In genomic region chr8:118343267-118343666, GRCm38 (mm10) we compare ENCODE assay signal across 13 mouse cellular contexts. TPM values are rescaled to one million over a fixed set of nuclear protein-coding genes. Genes with fewer than 3 reads are reported as not detected.
A peak's percentile ranks its signal among the peaks of the same experiment; 100 is the strongest.
DNase-seq lines count a peak whose midpoint lies in the region; ATAC-seq and TF ChIP-seq lines count a peak whose summit lies in the region.
"Had no signal": no experiment of that assay in that cellular context is flagged by ENCODE, and none has a peak within 500 bp of the region (broad histone marks: within the 10 kb centered on the region; RNA-seq: fewer than 3 reads in every experiment).

No protein-coding gene starts in this region.

- H3K4me3 ChIP-seq in forebrain, embryonic 14.5 days (ENCODE audit: low read depth, low read length) = no peak overlapping the region
- no peak overlapping the region for H3K4me3 ChIP-seq in forebrain, embryonic 15.5 days
- no peak overlapping the region for H3K4me3 ChIP-seq in lung, embryonic 14.5 days (ENCODE audit: low read depth, low read length)
- H3K4me3 ChIP-seq in lung, adult 2 months (replicated peaks; ENCODE audit: extremely low read depth, low read depth, low read length) = no peak overlapping the region
- H3K4me3 ChIP-seq: embryonic facial prominence, embryonic 15.5 days had no signal

- no peak for TF ChIP-seq CTCF in lung, embryonic 14.5 days (IDR thresholded peaks at IDR 0.05; ENCODE audit: low read depth)
- TF ChIP-seq CTCF in lung, adult 2 months (IDR thresholded peaks at IDR 0.05; ENCODE audit: insufficient read depth, low read length) = no peak

- H3K27ac ChIP-seq in forebrain, embryonic 14.5 days (ENCODE audit: low read depth, low read length) = no peak overlapping the region
- H3K27ac ChIP-seq in forebrain, embryonic 15.5 days (replicated peaks) = no peak overlapping the region
- no peak overlapping the region for H3K27ac ChIP-seq in lung, embryonic 14.5 days (ENCODE audit: low read depth)
- H3K27ac ChIP-seq: embryonic facial prominence, embryonic 15.5 days had no signal

- ATAC-seq in forebrain, embryonic 14.5 days = no peak
- no peak for ATAC-seq in forebrain, embryonic 15.5 days (replicated peaks)
- no peak for ATAC-seq in lung, embryonic 14.5 days (ENCODE audit: insufficient read depth)
- no peak for ATAC-seq in inflammation-experienced regulatory T-cells, adult 6 months
- ATAC-seq: intestine, postnatal 0 days had no signal

- H3K9ac ChIP-seq in forebrain, embryonic 14.5 days (ENCODE audit: low read length) = no peak overlapping the region
- no peak overlapping the region for H3K9ac ChIP-seq in forebrain, embryonic 15.5 days (replicated peaks)
- no peak overlapping the region for H3K9ac ChIP-seq in lung, embryonic 14.5 days
- H3K9ac ChIP-seq: embryonic facial prominence, embryonic 15.5 days had no signal

- H3K4me2 ChIP-seq in forebrain, embryonic 14.5 days (ENCODE audit: low read length) = no peak overlapping the region
- H3K4me2 ChIP-seq in forebrain, embryonic 15.5 days (replicated peaks) = no peak overlapping the region
- no peak overlapping the region for H3K4me2 ChIP-seq in lung, embryonic 14.5 days
- H3K4me2 ChIP-seq: embryonic facial prominence, embryonic 15.5 days had no signal

- H3K4me1 ChIP-seq in forebrain, embryonic 14.5 days (ENCODE audit: control insufficient read depth, insufficient read depth, low read length) = peaks cover 7% of the 10 kb centered on the region; the same call in 1 of the 2 replicates
- peaks cover 24% of the 10 kb centered on the region for H3K4me1 ChIP-seq in forebrain, embryonic 15.5 days
- H3K4me1 ChIP-seq in lung, embryonic 14.5 days (ENCODE audit: insufficient read depth) = no peaks in the 10 kb centered on the region
- no peaks in the 10 kb centered on the region for H3K4me1 ChIP-seq in lung, adult 2 months (ENCODE audit: control insufficient read depth, insufficient read depth, low read length)
- H3K4me1 ChIP-seq: embryonic facial prominence, embryonic 15.5 days had no signal

- WGBS in forebrain, embryonic 14.5 days = 35% methylated on average over 4 of the region's 4 CpGs
- WGBS in forebrain, embryonic 15.5 days = 23% methylated on average over 4 of the region's 4 CpGs
- WGBS in lung, embryonic 14.5 days = 52% methylated on average over 4 of the region's 4 CpGs
- WGBS in lung, adult 2 months = 43% methylated on average over 4 of the region's 4 CpGs

- no peaks in the 10 kb centered on the region for H3K36me3 ChIP-seq in forebrain, embryonic 14.5 days (ENCODE audit: control insufficient read depth, insufficient read depth, low read length)
- no peaks in the 10 kb centered on the region for H3K36me3 ChIP-seq in forebrain, embryonic 15.5 days
- no peaks in the 10 kb centered on the region for H3K36me3 ChIP-seq in lung, embryonic 14.5 days (ENCODE audit: insufficient read depth)
- H3K36me3 ChIP-seq: embryonic facial prominence, embryonic 15.5 days had no signal

- H3K27me3 ChIP-seq in forebrain, embryonic 14.5 days (replicated peaks; ENCODE audit: control insufficient read depth, insufficient read depth, low read length) = no peaks in the 10 kb centered on the region
- no peaks in the 10 kb centered on the region for H3K27me3 ChIP-seq in forebrain, embryonic 15.5 days
- H3K27me3 ChIP-seq in lung, embryonic 14.5 days (ENCODE audit: insufficient read depth, low read length) = no peaks in the 10 kb centered on the region
- H3K27me3 ChIP-seq: embryonic facial prominence, embryonic 15.5 days had no signal

- DNase-seq in forebrain, embryonic 14.5 days (ENCODE audit: low spot score) = peak; percentile 74
- DNase-seq in lung, embryonic 14.5 days = peak; percentile 56
- no peak for DNase-seq in lung, adult 2 months
- DNase-seq in NIH3T3 (ENCODE audit: low read depth) = peak; percentile 19
- DNase-seq in layer of hippocampus, postnatal 10 days (ENCODE audit: low spot score in 2 of 2) = peak; percentile 34 to 55
- no peak for DNase-seq in thymus, postnatal 25 days
- DNase-seq: kidney, postnatal 10 days; lung, postnatal 10 days; thymus, postnatal 36 days had no signal

- TF ChIP-seq POLR2A in lung, adult 2 months (IDR thresholded peaks at IDR 0.05; ENCODE audit: borderline replicate concordance, extremely low read depth, low read depth, low read length) = no peak

- H3K9me3 ChIP-seq in forebrain, embryonic 14.5 days (replicated peaks; ENCODE audit: control insufficient read depth, low read length) = no peaks in the 10 kb centered on the region
- no peaks in the 10 kb centered on the region for H3K9me3 ChIP-seq in forebrain, embryonic 15.5 days
- H3K9me3 ChIP-seq in lung, embryonic 14.5 days (ENCODE audit: low read depth, low read length) = no peaks in the 10 kb centered on the region
- H3K9me3 ChIP-seq: embryonic facial prominence, embryonic 15.5 days had no signal

RNA-seq across cellular contexts. Expression of gene Cdh13, which starts 59.7 kb away (rescaled TPM):
- polyA plus RNA-seq in forebrain, embryonic 14.5 days (2014; fragmentation: Nextera tagmentation; extraction: Ambion mirVana) = 101 and 123 TPM in 2 replicates
- 99.3 and 102 TPM in 2 replicates for polyA plus RNA-seq in forebrain, embryonic 15.5 days (2015; fragmentation: Nextera tagmentation; extraction: Ambion mirVana)
- 1.2 and 3.1 TPM in 2 replicates for polyA plus RNA-seq in lung, embryonic 14.5 days (2014; fragmentation: Nextera tagmentation; extraction: Ambion mirVana)
- polyA plus RNA-seq in lung, adult 2 months (2012; rRNA removed) = 30.2 and 44.3 TPM in 2 replicates
- total RNA-seq in layer of hippocampus, postnatal 10 days (2021) = 10 to 100 TPM; 74.9 to 76.6 TPM
- polyA plus RNA-seq in inflammation-experienced regulatory T-cells, adult 6 months (2017; shearing (Covaris generic)) = under 1 TPM in 2 of 3 experiments, not detected in 1; 0.15 to 0.35 TPM

Comparison
In these comparisons a context has a peak if more than half of its experiments do, and no peak if none do; other contexts are left out.
1. DNase-seq: peak in forebrain, embryonic 14.5 days (single experiment), lung, embryonic 14.5 days (single experiment), NIH3T3 (single experiment) and layer of hippocampus, postnatal 10 days (2 of 2); none in lung, adult 2 months (single experiment) and thymus, postnatal 25 days (single experiment).